Mouse (Mus musculus) inflammation-experienced regulatory T-cells, adult 6 months (primary cell): Measurements from ENCODE around the gene Tnfsfm13. TPM values are rescaled to one million over a fixed set of nuclear protein-coding genes. Genes with fewer than 3 reads are reported as not detected.

Source experiments
- ATAC-seq: one replicate; pipeline ENCODE4 v1.8.0; 2017
- polyA plus RNA-seq, 3 experiments: library from polyadenylated mRNA; unstranded; fragments of 100-300 nt; shearing (Covaris generic); gene quantifications; one replicate each; pipeline ENCODE4 v1.2.1; 2017

Tnfsfm13 gene
- polyA plus RNA-seq, 3 experiments from 2014 or later: not detected

- no peak for ATAC-seq
These were observed 15.6 kb downstream of the Tnfsfm13 start for GRCm38 (mm10) chr11:69680136-69680855.

GRCm38 (mm10) chr11:69679144-69679543 lies 16.8 kb downstream of the Tnfsfm13 start:
- no peak for ATAC-seq

- ATAC-seq: peak; percentile 90
These were observed 23.6 kb downstream of the Tnfsfm13 start, which contains the start of gene Eif4a1 for GRCm38 (mm10) chr11:69672211-69672706. Gene Eif4a1 (minus strand): TSS chr11:69672423.

- ATAC-seq: no peak
These were observed 24.2 kb downstream of the Tnfsfm13 start for GRCm38 (mm10) chr11:69671726-69672124.

- ATAC-seq: peak; percentile 51
These were observed 24.8 kb downstream of the Tnfsfm13 start for GRCm38 (mm10) chr11:69670786-69671725.

GRCm38 (mm10) chr11:69666665-69667005 lies 29.3 kb downstream of the Tnfsfm13 start:
- ATAC-seq: no peak

- ATAC-seq: no peak
These were observed 29.8 kb downstream of the Tnfsfm13 start, which contains the start of gene Cd68 for GRCm38 (mm10) chr11:69665961-69666664. Gene Cd68 (minus strand): TSS chr11:69666153.

GRCm38 (mm10) chr11:69665457-69665960 lies 30.4 kb downstream of the Tnfsfm13 start:
- ATAC-seq: no peak

GRCm38 (mm10) chr11:69664841-69665240 lies 31.1 kb downstream of the Tnfsfm13 start:
- no peak for ATAC-seq

- no peak for ATAC-seq
These were observed 32.1 kb downstream of the Tnfsfm13 start for GRCm38 (mm10) chr11:69663795-69664194.

- ATAC-seq: no peak
These were observed 32.8 kb downstream of the Tnfsfm13 start for GRCm38 (mm10) chr11:69662967-69663671.

- peak; percentile 88 for ATAC-seq
These were observed 33.5 kb downstream of the Tnfsfm13 start, which contains the start of gene Mpdu1 for GRCm38 (mm10) chr11:69662213-69662966. Gene Mpdu1 (minus strand): TSS chr11:69662642.

GRCm38 (mm10) chr11:69661221-69661881 lies 34.5 kb downstream of the Tnfsfm13 start:
- ATAC-seq: no peak

GRCm38 (mm10) chr11:69657462-69657881 lies 38.4 kb downstream of the Tnfsfm13 start:
- ATAC-seq: no peak

- ATAC-seq: peak; percentile 39
These were observed 39.1 kb downstream of the Tnfsfm13 start for GRCm38 (mm10) chr11:69656617-69657461.

GRCm38 (mm10) chr11:69656065-69656455 lies 39.8 kb downstream of the Tnfsfm13 start:
- ATAC-seq: no peak

- ATAC-seq: no peak
These were observed 40.4 kb downstream of the Tnfsfm13 start, which contains the start of gene Sox15 for GRCm38 (mm10) chr11:69655264-69656064. Gene Sox15 (plus strand): TSS chr11:69655314.

- ATAC-seq: no peak
These were observed 41.1 kb downstream of the Tnfsfm13 start for GRCm38 (mm10) chr11:69654760-69655159.
